Mouse (Mus musculus): Measurements from ENCODE around the gene Rbpjl. TPM values are rescaled to one million over a fixed set of nuclear protein-coding genes. Genes with fewer than 3 reads are reported as not detected.
A peak's percentile ranks its signal among the peaks of the same experiment; 100 is the strongest.

Gene Rbpjl
- polyA plus RNA-seq, 1 experiment: 86.8 TPM

DNA sequence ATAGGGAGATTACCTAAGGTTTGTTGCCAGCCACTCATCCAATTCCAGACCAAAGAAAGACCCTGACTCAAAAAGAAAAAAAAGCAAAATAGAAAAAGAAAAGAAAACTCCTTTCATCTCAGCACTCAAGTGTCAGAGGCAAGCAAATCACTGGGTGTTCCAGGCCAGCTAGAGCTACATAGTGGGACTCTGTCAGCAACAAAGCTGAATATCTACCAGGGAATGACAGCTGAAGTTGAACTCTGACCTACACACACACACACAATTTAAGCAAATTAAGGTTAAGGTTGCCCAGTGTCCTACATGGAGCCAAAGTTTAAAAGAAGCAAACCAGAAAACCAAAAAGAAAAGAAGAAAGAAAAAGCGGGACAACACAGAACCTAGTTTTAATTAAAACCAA lies 45.2 kb downstream of the Rbpjl start:
- 95% methylated on average over 1 of the region's 1 CpGs for WGBS
- H3K4me3 ChIP-seq (replicated peaks; ENCODE audit: extremely low read depth, low read depth, low read length): no peak overlapping the region
- H3K4me1 ChIP-seq (ENCODE audit: control insufficient read depth, insufficient read depth, low read length): peaks cover 10% of the 10 kb centered on the region
- DNase-seq: no peak
- TF ChIP-seq CTCF (IDR thresholded peaks at IDR 0.05; ENCODE audit: insufficient read depth, low read length) (no peak), POLR2A (IDR thresholded peaks at IDR 0.05; ENCODE audit: borderline replicate concordance, extremely low read depth, low read depth, low read length) (no peak)

- H3K4me1 ChIP-seq (ENCODE audit: control insufficient read depth, insufficient read depth, low read length): peaks cover 12% of the 10 kb centered on the region
- H3K4me3 ChIP-seq (replicated peaks; ENCODE audit: extremely low read depth, low read depth, low read length): no peak overlapping the region
- TF ChIP-seq POLR2A (IDR thresholded peaks at IDR 0.05; ENCODE audit: borderline replicate concordance, extremely low read depth, low read depth, low read length): no peak
- TF ChIP-seq CTCF (IDR thresholded peaks at IDR 0.05; ENCODE audit: insufficient read depth, low read length): no peak
- no peak for DNase-seq
- 60% methylated on average over 5 of the region's 5 CpGs for WGBS
Measured at GRCm38 (mm10) chr2:164448921-164449320, 46.0 kb downstream of the Rbpjl start.

DNA sequence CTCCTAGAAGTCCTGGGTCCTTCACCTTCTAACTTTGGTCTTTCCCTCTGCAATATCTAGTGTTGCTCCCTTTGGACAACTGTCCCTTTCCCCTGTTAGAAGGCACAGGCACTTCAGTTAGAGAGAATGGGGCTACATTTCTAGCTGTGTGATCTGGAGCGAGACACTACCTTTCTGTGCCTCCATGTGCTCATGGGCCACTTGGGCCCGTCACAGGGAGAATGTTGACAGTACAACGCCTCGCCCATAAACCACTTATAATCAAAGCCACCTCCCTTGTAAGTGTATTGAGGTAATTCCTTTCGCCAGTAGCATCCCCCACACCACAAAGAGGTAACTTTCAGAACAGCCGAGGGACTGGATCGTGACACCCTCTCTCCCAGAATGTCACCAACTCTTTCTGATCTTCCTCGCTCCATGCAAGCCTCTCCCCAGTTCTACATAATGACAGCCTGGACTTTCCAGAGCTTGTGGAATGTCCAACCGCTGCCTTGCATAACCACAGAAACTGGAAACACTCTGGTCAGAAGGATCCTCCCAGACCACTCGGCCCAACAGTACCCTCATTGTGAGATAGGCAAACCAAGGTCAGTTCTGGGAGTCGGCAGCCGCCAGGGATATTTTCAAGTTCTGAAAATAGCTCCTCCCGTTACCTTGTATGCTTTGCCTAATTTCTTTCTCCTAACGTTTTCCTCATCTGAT lies 46.6 kb downstream of the Rbpjl start:
- no peak overlapping the region for H3K4me3 ChIP-seq (replicated peaks; ENCODE audit: extremely low read depth, low read depth, low read length)
- TF ChIP-seq POLR2A (IDR thresholded peaks at IDR 0.05; ENCODE audit: borderline replicate concordance, extremely low read depth, low read depth, low read length) (no peak), CTCF (IDR thresholded peaks at IDR 0.05; ENCODE audit: insufficient read depth, low read length) (no peak)
- peaks cover 13% of the 10 kb centered on the region for H3K4me1 ChIP-seq (ENCODE audit: control insufficient read depth, insufficient read depth, low read length)
- peak; percentile 28 for DNase-seq
- 65% methylated on average over 14 of the region's 14 CpGs for WGBS

DNA sequence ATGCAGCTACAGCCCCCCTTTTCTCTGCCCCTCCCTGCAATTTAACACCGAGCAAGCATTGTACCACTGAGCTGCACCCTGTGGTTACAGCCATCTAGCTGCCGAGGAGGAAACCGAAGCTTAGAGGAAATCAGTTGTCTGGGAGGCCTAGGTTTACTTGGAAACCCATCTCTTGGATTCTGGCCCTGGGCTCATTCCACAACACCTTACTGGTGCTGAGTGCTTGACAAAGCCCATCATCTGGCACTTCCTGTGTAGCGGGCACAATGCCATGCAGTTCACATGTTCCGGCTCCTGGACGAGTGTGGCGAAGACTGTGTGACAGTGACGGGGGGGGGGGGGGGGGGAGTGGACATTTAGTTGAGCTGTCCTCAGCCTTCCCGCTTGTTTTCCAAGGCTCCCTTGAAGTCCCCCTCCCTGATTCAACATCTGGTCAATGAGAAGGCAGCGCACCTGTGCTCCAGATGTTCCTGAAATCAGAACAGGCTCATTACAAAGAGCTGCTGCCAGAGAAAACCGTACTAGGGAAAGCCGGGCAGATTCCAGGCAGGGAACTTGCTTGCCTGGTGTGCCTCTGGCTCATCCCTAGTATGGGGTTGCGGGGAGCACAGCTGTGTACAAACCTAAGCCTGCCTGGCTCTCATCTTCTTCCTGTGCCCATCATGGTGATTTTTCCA lies 49.2 kb downstream of the Rbpjl start:
- H3K4me3 ChIP-seq (replicated peaks; ENCODE audit: extremely low read depth, low read depth, low read length): no peak overlapping the region
- peaks cover 21% of the 10 kb centered on the region for H3K4me1 ChIP-seq (ENCODE audit: control insufficient read depth, insufficient read depth, low read length)
- DNase-seq: no peak
- WGBS: 31% methylated on average over 13 of the region's 13 CpGs
- TF ChIP-seq CTCF (IDR thresholded peaks at IDR 0.05; ENCODE audit: insufficient read depth, low read length) (no peak), POLR2A (IDR thresholded peaks at IDR 0.05; ENCODE audit: borderline replicate concordance, extremely low read depth, low read depth, low read length) (no peak)

GRCm38 (mm10) chr2:164453047-164453757 lies 50.3 kb downstream of the Rbpjl start:
- 38% methylated on average over 14 of the region's 14 CpGs for WGBS
- Histone ChIP-seq H3K4me3 (replicated peaks; ENCODE audit: extremely low read depth, low read depth, low read length) (no peak overlapping the region), H3K4me1 (ENCODE audit: control insufficient read depth, insufficient read depth, low read length) (peaks cover 22% of the 10 kb centered on the region)
- peak; percentile 34 for DNase-seq
- TF ChIP-seq CTCF (IDR thresholded peaks at IDR 0.05; ENCODE audit: insufficient read depth, low read length) (no peak), POLR2A (IDR thresholded peaks at IDR 0.05; ENCODE audit: borderline replicate concordance, extremely low read depth, low read depth, low read length) (no peak)

GRCm38 (mm10) chr2:164453887-164454500 lies 51.1 kb downstream of the Rbpjl start:
- Histone ChIP-seq H3K4me1 (ENCODE audit: control insufficient read depth, insufficient read depth, low read length) (peaks cover 22% of the 10 kb centered on the region), H3K4me3 (replicated peaks; ENCODE audit: extremely low read depth, low read depth, low read length) (no peak overlapping the region)
- WGBS: 75% methylated on average over 7 of the region's 7 CpGs
- TF ChIP-seq POLR2A (IDR thresholded peaks at IDR 0.05; ENCODE audit: borderline replicate concordance, extremely low read depth, low read depth, low read length): no peak
- TF ChIP-seq CTCF (IDR thresholded peaks at IDR 0.05; ENCODE audit: insufficient read depth, low read length): no peak
- no peak for DNase-seq

DNA sequence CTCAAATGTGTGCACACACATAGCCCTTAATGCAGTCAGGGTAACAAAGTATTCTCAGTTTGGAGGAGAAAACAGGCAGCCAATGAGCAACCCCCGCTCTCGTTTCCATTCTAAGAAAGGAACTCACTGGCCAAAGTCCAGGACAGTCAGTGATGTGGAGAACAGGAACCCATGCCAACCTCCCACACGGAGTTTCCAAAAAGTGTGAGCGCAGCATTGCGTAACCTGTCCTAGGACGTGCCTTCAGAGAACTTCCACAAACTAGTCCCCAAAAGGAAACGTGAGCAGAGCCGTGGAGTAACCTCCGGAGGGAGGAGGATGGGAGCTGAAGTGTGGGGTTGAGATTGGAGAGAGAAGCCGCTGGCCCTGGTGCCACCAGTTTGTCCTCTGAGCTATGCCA lies 51.9 kb downstream of the Rbpjl start:
- Histone ChIP-seq H3K4me1 (ENCODE audit: control insufficient read depth, insufficient read depth, low read length) (peaks cover 22% of the 10 kb centered on the region), H3K4me3 (replicated peaks; ENCODE audit: extremely low read depth, low read depth, low read length) (no peak overlapping the region)
- peak; percentile 75 for DNase-seq
- WGBS: 27% methylated on average over 10 of the region's 10 CpGs
- no peak for TF ChIP-seq POLR2A (IDR thresholded peaks at IDR 0.05; ENCODE audit: borderline replicate concordance, extremely low read depth, low read depth, low read length)

DNA sequence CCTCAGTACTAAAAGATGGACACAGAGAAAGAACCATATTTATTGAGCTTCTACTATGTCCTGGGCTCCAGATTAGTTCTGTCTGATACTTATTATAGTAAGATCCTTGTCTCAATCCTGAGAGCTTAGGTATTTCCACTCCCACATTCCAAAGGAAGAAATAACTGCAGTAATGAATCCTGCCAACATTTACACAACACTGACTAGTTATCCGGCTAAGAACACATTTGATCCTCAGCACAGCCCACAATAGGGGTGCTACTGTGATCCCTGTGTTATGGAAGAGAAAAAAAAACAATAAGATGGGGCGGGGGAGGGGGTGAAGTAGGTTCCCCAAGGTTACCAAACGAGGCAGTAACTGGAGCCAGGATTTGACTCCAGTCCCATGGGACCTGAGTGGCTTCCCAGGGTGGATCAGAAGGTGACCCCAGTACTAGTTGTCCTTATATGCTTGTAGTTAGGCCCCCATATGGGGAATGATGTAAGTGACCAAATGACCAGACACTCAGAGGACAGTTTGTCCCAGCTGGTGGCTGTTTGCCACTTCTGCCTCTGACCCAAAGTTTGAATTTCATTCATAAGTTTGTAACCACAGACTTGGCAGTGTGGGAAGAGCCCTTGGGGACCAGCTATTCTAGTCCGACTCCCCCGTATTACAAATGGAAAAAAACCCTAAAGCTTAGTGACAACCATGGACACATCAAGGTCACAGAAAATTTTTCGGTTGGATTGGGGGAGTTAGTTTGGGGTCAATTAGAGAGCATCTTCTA lies 52.7 kb downstream of the Rbpjl start:
- no peak overlapping the region for H3K4me3 ChIP-seq (replicated peaks; ENCODE audit: extremely low read depth, low read depth, low read length)
- peak; percentile 21 for DNase-seq
- peaks cover 22% of the 10 kb centered on the region for H3K4me1 ChIP-seq (ENCODE audit: control insufficient read depth, insufficient read depth, low read length)
- WGBS: 51% methylated on average over 6 of the region's 6 CpGs
- TF ChIP-seq CTCF (IDR thresholded peaks at IDR 0.05; ENCODE audit: insufficient read depth, low read length) (no peak), POLR2A (IDR thresholded peaks at IDR 0.05; ENCODE audit: borderline replicate concordance, extremely low read depth, low read depth, low read length) (no peak)

DNA sequence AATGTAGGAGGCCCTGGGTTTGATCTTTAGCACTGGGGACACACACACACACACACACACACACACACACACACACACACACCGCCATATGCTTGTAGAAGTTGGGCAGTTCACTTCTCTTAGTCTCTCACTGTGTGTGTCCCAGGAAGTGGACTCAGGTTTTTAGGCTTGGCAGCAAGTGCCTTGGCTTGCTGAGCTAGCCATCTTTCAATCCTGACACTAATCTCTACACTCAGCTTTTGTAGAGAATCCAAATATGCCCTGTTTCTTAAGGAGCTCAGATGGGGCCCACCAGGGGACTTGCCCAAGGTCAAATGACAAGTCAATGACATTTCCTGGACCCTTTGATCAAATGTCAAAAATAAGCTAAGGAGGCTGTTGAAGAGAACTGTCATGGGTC lies 53.5 kb downstream of the Rbpjl start:
- Histone ChIP-seq H3K4me3 (replicated peaks; ENCODE audit: extremely low read depth, low read depth, low read length) (no peak overlapping the region), H3K4me1 (ENCODE audit: control insufficient read depth, insufficient read depth, low read length) (peaks cover 22% of the 10 kb centered on the region)
- TF ChIP-seq POLR2A (IDR thresholded peaks at IDR 0.05; ENCODE audit: borderline replicate concordance, extremely low read depth, low read depth, low read length): no peak
- no peak for TF ChIP-seq CTCF (IDR thresholded peaks at IDR 0.05; ENCODE audit: insufficient read depth, low read length)
- 72% methylated on average over 1 of the region's 1 CpGs for WGBS
- DNase-seq: peak; percentile 9

All from lung, adult 2 months (tissue).